Mouse (Mus musculus): ENCODE data around the gene Pax7.
A peak's percentile ranks its signal among the peaks of the same experiment; 100 is the strongest.

The Pax7 gene

DNA sequence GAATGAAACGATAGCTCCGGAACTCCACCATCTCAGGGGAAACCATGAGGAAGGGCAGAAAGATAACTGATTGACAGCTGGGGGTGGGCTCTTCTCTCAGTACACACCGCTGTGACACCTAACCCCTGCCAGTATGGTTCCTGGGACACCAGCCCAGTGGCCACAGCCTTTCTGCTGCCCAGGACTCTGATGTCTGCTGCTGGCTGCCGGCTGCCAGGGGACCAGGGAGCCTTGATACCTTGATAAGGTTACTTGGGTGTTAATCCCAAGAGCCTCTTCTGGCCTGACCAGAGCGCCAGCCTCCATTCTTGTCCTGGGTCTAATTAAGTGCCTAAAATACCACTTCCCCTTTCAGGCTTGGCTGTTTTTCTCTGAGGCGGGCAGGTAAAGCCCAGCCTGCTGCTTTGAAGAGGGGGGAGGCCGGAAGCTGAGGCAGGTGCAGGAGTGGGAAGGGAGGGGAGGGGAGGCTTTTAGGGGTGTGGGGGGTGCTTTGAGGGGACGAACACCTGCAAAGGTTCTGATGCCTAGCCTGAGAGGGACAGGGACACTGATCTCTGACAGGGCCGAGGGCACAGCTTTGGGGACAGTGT, 19.9 kb downstream of the Pax7 start:
- no peak for DNase-seq (ENCODE audit: low read depth, low spot score)

DNA sequence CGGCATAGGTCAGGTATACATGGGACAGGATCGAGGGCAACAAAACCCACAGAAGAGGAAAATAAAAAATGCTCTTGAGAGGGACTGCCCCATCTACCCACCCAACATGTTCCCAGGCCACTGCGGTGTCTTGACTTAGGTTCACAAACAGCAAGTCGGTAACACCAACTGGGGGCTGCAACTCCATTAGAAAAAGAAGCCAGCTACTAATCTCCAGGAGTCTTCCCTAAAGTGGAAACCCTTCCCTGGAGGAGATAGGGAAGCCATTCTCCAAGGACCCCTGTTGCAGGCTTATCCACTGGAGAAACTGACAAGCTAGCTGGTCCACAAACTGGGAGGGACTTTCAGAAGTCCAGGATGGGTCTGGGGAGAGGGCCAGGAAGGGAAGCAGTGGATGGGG, 21.4 kb downstream of the Pax7 start:
- DNase-seq (ENCODE audit: low read depth, low spot score): no peak

DNA sequence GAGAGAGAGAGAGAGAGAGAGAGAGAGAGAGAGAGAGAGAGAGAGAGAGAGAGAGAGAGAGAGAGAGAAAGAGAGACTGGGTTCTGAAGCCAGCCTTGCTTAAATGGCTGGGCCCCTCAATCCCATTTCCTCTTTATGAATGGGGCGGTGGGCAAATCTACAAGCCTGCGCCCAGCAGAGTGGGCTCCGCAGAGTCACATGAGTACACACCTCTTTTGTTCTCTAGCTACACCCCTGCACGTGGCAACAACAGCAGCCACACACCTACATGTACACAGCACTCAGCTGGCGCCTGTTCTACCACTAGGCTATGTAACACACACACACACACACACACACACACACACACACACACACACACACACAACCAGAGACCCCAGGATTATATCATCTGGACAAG, 21.9 kb downstream of the Pax7 start:
- DNase-seq (ENCODE audit: low read depth, low spot score): no peak

DNA sequence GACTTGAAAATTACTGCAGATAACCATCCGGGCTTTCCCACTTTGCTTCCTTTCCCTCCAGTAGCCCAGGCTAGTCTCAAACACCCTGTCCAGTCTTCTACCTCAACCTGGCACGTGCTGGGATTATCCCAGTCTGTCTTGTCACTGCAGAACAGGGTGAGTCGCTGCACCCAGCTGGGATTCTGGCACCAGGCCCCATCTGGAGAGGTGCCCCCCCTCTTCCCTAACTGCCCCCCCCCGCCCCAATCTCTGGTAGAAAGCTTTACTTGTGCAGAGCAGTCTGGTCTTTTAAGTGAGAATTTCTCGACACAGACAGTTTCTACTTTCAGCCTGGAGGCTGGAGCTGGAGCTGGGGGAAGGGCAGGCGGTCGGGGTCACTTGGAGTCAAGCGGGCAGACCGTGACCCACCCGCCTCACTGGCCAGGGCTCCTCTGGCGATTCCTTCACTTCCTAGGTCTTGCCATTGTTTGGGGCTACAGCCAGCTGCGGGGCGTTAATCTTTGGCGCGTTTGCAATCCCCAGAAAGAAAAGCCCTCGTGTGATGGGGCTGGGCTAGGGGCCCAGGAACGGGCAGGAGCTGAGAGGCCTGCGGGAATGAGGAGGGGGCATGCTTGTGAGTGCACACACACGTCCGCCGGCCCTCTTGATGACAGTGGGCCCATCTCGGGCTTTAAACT, 22.4 kb downstream of the Pax7 start:
- DNase-seq (ENCODE audit: low read depth, low spot score): no peak

DNA sequence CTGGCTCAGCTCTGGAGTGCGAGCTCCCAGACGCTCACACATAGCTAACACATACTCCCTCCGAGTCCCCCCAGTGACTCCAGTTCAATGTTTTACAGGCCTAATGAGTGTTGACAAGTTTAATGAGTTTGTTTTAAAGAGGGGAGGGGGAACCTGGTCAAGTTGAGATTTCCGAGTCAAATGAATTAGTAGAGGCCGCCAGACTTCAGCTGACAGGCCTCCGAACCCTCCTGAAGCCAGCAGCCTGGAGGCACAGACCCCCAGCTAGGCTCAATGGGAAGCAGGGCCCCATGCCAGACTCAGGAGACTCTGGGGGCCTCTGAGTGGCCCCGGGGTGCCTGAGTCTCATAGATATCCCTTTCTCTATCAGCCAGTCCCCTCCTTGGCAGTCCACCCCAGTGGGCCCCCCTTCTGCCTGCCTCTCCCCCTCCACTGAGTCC, 23.9 kb downstream of the Pax7 start:
- DNase-seq (ENCODE audit: low read depth, low spot score): peak; percentile 66

DNA sequence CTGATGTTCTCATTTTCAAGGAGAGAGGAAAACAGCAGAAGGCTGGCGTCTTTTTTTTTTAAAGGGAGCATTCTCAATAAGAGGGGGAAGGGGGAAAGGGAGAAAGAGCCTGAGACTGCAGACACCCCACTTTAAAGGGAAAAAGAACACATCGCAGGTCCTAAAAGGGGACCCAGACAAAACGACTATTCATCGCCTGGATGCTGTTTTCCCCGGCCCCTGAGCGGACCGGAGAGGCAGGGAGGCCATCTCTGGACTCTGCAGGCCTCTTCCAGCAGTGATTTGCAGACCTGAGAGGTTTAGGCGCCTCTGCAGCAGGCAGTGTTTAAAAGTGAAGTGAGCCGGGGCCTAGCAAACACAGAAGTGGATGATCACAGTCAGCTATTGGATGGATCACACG, 25.5 kb downstream of the Pax7 start:
- DNase-seq (ENCODE audit: low read depth, low spot score): no peak

DNA sequence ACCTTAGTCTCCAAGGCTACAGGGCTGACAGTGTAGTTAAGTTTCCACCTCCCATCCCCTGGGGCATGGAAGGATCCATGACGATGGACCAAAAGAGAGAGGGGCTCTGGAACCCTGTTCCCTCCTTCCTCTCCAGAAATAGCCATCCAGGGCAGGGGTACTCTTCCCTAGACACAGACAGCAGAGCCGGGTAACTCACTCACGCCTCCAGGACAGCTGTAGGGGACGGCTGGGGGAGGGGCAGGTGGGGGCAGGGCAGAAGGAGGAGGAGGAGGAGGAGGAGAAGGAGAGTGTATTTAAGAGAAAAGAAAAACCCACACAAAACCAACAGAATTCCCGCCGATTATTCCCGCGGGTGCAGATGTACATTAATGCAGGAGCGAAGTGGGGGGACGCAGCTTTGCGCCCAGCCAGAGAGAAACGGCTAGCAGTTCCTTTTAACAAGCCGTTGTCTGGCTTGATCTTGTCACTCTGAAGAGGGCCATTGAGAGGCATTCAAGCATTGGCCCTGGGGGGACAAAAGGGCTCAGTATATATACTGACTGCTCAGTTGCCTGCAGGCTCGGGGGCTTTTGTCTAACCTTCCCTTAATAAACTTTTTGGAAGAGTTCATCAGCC, 26.0 kb downstream of the Pax7 start:
- no peak for DNase-seq (ENCODE audit: low read depth, low spot score)

DNA sequence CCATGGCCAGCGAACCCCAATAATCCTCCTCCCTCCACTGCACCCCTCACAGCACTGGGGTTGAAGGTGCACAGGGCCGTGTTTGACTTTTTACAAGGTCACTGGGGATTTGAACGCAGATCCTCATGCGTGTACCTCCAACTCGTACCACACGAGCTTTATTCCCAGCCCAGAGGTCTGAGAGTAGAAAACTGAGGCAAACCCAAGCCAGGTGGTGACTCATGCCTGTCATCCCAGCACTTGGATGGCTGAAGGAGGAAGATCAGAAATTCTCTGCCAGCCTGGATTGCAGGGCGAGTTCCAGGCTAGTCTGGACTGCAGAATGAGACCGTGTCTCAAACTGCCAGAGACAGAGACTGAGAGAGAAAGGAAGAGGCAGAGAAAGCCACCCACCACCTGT, 28.4 kb downstream of the Pax7 start:
- DNase-seq (ENCODE audit: low read depth, low spot score): no peak

DNA sequence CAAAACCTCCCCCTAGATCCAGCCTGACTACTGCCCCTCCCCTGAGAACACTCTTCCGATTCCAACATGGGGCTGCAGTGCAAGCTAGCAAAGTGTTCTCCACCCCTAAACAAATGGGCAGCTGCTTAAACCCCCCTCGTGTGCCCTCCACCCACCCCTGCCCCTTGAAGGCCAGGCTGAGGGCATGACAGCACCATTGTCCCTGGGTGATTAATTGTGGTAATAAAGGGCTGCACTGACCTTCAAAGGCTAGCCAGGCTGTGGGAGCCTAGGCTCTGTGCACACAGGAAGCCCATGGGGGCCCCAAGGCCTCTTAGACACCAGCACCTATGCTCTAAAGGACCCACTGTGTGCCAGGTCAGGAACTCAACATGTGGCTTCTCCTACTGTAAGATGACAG, 29.3 kb downstream of the Pax7 start:
- DNase-seq (ENCODE audit: low read depth, low spot score): no peak

DNA sequence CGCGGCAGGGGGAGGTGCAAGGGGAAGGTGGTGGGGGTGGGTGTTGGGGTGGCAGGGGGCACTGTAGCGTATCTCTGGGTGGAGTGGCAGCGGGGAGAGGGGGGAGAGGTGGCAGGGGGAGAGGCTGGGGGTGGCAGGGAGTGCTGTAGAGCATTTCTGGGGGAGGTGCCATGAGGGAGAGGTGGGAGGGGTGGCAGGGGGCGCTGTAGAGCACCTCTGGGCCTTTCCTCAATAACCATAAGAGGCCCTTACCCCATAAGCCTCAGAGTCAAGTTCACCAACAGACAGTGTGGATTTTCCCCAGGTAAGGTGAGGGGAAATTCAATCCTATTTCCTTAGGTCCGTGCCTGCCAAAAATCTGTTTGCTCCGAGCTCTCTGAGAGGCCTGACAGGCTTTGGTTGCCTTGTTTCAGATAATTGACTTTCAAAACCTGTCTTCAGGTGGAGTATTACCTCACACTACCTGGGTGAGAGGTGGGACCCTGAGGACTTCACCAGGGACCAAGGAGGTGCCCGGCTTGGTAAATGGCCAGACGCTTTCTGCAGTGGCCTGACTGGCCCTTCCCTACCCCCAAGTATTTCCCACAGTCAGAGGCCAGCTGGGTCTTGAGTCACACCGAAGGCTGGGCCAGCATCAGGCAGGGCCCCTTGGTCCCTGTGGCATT, 33.8 kb downstream of the Pax7 start:
- DNase-seq (ENCODE audit: low read depth, low spot score): no peak

DNA sequence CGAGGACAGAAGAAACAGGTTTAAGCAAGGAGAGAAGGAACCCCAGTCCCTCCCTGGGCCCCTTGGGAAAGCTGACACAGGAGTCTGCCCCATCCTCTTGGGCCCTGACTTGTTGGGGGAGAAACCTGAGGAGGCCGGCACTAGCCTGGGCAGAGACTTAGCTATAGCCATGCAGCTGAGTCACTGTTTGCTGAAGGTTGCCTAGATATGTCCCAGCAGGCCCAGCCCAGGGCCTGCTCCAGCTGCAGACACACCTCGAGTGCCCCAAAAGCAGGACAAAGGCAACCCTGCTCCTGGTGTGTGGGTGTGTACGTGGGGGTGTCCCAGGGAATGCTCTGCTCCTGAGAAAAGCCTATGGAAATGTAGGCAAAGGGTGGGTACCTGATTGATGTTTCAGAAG, 36.0 kb downstream of the Pax7 start:
- no peak for DNase-seq (ENCODE audit: low read depth, low spot score)

DNA sequence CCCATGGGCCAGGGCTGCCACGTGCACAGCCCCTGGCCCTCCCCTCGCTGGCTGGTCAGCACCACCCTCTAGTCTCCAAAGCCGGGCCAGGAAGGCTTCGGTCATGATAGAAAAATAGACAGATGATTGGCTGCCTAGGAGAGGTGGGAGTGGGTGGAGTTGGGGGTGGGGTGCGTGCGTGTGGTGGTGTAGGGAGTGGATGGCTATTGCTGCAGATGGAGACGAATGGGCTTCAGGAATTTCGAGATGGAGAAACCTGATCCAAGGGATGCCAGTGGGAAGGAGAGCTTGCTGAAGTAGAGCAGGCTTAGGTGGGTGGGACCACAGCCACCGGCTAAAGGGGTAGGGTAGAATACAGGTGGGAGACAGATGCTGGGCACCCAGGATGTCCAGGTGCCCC, 37.2 kb downstream of the Pax7 start:
- peak; percentile 55 for DNase-seq (ENCODE audit: low read depth, low spot score)

DNA sequence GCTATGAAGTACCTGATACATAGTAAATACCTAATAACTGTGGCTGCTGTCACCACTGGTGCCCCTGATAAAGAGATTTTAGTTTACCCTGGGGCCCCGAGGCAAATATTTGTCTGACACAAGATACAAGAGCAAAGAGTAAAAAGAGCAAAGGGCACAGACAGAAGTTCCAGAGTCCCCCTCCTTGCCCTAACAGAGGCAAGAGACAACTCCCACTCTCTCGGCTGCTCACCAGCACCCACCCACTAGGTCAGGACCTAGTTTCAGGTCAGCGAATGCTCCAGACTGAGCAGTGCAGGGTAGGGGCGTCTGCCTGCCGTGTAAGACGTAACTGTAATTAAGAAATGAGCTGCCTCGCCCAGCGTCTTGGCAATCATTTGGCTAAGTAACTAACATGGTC, 42.2 kb downstream of the Pax7 start:
- DNase-seq (ENCODE audit: low read depth, low spot score): no peak

DNA sequence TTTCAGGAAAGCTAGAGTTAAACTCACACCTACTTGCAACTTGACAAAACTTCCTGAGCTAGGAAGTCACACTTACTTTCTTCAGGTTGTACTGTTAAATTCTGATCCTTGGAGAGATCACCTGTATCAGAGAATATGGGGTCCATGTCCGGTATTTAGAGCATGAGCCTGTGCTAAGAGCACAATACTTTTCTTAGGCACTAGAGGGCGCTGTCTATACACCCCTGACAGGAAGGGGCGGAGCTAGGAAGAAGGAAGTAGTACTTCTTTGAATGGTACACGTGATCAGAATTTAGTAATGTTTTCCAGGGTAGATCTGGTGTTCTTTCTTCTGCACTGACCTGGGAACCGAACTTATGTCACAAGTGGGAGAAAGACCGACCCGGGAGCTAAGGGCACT, 43.6 kb downstream of the Pax7 start:
- no peak for DNase-seq (ENCODE audit: low read depth, low spot score)

DNA sequence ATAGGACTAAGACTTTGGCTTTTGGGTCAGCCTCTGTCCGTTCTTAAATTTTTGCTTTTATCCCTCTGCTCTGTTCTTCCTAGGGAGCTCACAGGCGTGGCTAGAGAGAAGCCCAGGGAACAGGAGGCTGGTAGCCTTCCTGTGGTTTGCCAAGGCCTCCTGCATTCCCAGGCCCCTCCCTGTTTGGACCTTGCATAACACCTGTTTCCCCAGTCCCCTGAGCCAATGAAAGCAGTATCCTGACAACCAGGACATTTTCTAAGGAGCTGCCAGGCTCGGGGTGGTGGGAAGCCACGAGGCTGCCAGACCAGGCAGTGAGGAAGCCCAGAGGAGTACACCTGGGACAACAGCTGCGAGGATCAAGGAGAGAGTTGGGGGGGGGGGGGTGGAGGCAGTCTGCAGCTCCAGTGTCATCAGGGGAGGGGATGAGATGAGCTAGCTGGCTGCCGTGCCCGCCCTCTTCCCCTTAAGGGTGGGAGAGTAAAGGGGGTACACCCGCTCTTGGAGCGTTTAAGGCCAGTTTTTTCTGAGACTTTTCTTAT, 50.3 kb downstream of the Pax7 start:
- DNase-seq (ENCODE audit: low read depth, low spot score): no peak

DNA sequence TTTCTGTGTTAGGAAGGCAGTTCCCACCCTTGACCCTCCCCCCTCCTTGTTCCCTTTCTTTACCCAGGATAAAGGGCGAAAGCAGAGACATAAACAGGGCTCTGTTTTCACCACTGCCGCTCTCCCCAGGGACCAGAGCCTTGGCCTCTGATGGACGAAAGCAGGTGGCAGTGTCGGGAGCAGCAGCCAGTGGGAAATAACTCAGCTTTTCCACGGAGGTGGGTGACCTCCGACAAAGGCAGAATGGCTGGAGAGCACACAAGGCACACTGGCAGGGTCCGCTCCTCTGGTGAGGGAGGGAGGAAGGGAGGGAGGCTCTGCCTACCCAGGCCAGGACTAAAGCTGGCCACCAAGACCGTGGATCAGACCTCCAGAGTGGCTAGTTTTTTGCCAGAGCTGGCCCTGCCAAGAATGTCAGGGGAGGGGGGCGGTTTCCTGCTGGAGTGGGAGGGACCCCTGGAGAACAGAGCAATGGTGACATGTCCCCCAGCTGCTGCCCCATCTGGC, 62.1 kb downstream of the Pax7 start:
- DNase-seq (ENCODE audit: low read depth, low spot score): no peak

DNA sequence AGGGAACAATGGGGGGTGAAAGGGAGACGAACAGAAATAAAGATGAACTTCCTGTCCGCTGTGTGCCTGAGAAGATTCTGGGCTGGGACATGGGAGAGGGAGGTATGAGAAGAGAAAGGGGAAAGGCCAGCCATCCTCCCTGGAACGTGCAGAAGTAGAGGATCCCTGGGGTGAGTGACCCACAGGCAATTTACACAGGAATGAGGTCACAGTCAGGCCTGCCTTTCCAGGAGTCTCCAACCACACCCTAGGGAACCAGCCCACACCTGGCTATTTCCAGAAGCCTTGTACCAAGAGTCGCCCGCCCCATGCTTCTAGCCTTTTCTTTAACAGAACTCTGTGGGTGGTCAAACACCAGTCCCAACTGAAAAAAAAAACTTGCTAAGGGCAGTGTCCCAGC, 65.5 kb downstream of the Pax7 start:
- no peak for DNase-seq (ENCODE audit: low read depth, low spot score)

DNA sequence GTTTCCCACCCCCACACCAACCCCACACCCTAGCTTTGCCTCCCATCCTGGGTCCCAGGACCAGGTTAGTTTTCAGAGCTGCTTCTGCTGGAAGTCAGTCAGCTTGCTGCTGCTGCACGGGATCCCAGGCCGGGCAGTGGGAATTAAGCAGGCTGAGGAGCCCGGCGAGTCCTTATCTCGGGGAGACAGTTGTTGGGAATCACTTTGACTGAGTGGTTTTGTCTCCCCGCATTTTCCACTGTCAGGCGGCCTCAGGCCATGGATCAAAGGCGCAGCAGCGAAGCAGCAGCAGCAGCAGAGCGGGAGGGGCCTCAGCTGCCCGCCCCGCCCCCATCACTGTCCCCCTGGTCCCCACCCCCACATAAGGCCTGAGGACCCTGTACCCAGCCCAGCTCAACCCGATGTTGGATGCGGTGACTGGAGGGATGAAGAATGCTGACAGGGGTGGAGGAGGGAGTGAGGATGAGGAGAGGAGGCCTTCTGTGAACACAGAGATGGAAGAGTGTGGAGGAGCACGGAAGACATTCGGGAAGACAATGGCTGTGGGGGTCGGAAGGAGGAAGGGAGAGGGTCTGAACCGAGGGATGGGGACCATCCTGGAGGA, 66.1 kb downstream of the Pax7 start:
- no peak for DNase-seq (ENCODE audit: low read depth, low spot score)

DNA sequence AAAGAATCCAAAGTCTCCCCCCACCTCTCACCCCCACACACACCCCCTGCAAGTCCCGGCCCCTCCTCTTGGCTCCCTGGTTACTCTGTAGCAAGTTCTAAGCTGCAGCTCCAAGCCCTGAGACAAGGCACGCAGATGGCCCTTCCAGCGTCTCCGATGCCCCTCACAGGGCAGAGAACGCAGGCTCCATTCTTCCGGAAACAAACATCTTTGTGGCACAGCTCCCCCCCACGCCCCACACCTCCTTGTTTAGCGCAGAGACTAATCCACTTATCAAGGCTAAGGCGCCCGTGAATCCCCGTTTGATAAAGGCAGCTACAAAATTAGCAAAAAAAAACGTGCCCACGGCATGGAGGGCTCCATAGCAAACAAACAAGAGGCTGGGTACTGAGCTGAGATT, 71.4 kb downstream of the Pax7 start:
- no peak for DNase-seq (ENCODE audit: low read depth, low spot score)

DNA sequence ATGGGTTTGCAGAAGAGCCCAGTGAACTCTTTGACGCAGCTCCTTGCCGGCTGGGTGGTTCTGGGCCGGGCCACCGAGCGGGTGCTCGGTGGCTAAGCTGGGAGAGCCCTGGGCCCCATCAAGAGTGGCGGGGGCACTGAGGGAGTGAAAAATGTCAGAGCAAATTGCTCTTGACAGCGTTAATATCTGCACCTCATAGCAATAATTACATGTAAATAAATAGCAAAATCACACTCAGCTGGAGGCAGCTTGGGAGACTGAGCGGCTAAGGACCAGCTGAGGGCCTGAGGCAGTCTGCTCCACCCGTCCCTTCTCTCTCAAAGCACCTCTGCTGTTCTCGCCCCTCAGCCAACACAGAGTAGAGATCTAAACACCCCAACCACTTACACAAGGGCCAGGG, 72.6 kb downstream of the Pax7 start:
- no peak for DNase-seq (ENCODE audit: low read depth, low spot score)

DNA sequence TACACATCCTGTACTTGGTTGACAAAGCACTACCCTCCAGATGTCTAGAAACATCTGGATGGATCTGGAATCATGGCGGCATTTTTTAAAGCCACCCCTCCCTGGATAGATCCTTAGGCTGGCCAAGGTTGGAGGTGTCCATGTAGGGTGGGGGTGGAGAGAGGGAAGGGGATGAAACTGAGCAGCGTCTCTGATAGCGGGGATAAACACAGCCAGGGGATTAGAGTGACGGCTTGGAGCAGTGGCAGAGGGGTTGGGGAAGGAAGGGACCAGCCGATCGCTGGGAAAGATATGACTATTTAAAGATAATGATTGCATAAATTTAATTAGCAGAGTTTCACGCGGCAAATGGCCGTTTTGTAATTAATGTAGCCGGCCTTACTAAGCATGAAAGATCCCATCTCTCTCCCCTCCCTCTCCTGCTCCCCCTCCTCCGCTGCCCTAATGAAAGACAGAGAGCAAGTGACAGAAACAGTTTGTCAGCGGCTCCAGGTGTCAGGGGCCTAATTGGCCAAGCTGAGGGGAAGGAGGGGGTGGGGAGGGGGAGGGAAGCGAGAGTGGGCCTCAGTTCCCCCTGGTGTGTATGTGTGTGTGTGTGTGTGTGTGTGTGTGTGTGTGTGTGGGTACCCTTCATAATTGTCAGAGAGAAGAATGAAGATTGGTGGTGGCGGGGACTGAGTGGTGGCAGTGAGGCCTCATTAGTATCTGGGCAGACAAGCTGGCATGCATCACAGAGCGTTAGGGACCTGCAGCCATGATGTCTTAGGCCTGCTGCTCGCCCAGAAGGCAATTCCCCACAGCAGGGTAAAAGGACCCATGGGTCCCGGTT, 74.6 kb downstream of the Pax7 start:
- DNase-seq (ENCODE audit: low read depth, low spot score): no peak

Measured in forelimb bud, embryonic 11.5 days (tissue).